In genomic region chr10:110586507-110586906, GRCm38 (mm10) we compare ENCODE assay signal across 24 mouse cellular contexts.
DNase-seq lines count a peak whose midpoint lies in the region; ATAC-seq and TF ChIP-seq lines count a peak whose summit lies in the region.
"Had no signal": no experiment of that assay in that cellular context is flagged by ENCODE, and none has a peak within 500 bp of the region (broad histone marks: within the 10 kb centered on the region; RNA-seq: fewer than 3 reads in every experiment).

No protein-coding gene starts in this region.

- no peak overlapping the region for H3K4me2 ChIP-seq in heart, embryonic 15.5 days
- H3K4me2 ChIP-seq in lung, embryonic 16.5 days (ENCODE audit: low read depth, low read length) = no peak overlapping the region
- H3K4me2 ChIP-seq in embryonic facial prominence, embryonic 14.5 days (ENCODE audit: low read depth, low read length) = no peak overlapping the region
- H3K4me2 ChIP-seq: embryonic facial prominence, embryonic 15.5 days; heart, embryonic 11.5 days; hindbrain, embryonic 13.5 days had no signal

- H3K9ac ChIP-seq in heart, embryonic 15.5 days = no peak overlapping the region
- H3K9ac ChIP-seq in lung, embryonic 16.5 days (ENCODE audit: low read length) = no peak overlapping the region
- H3K9ac ChIP-seq in embryonic facial prominence, embryonic 14.5 days (ENCODE audit: low read depth, low read length) = no peak overlapping the region
- H3K9ac ChIP-seq: embryonic facial prominence, embryonic 15.5 days; forebrain, postnatal 0 days; hindbrain, embryonic 13.5 days had no signal

- no peak for TF ChIP-seq CTCF in lung, adult 2 months (IDR thresholded peaks at IDR 0.05; ENCODE audit: insufficient read depth, low read length)

- intact Hi-C loops in heart, postnatal 25 days (cut with DNase I) = no loop called here

- H3K9me3 ChIP-seq in heart, embryonic 15.5 days (replicated peaks) = no peaks in the 10 kb centered on the region
- H3K9me3 ChIP-seq in lung, embryonic 16.5 days (ENCODE audit: control insufficient read depth, low read length) = no peaks in the 10 kb centered on the region
- H3K9me3 ChIP-seq in embryonic facial prominence, embryonic 14.5 days (ENCODE audit: control insufficient read depth, low read length) = 0 out of 2 replicates have a peak, but pooled peaks cover 4% of the 10 kb centered on the region
- H3K9me3 ChIP-seq: embryonic facial prominence, embryonic 15.5 days; hindbrain, embryonic 10.5 days had no signal

- no peak overlapping the region for H3K4me3 ChIP-seq in heart, embryonic 15.5 days
- H3K4me3 ChIP-seq in lung, embryonic 16.5 days (ENCODE audit: low read length) = no peak overlapping the region
- H3K4me3 ChIP-seq in lung, adult 2 months (replicated peaks; ENCODE audit: extremely low read depth, low read depth, low read length) = no peak overlapping the region
- no peak overlapping the region for H3K4me3 ChIP-seq in embryonic facial prominence, embryonic 14.5 days (ENCODE audit: low read depth, low read length)
- H3K4me3 ChIP-seq: embryonic facial prominence, embryonic 15.5 days; gastrocnemius, adult 2 months; hindbrain, embryonic 10.5 days; hindbrain, embryonic 13.5 days had no signal

- 53% methylated on average over 6 of the region's 6 CpGs for WGBS in heart, embryonic 15.5 days
- 32% methylated on average over 6 of the region's 6 CpGs for WGBS in lung, embryonic 16.5 days
- WGBS in lung, adult 2 months = 38% methylated on average over 6 of the region's 6 CpGs
- 62% methylated on average over 6 of the region's 6 CpGs for WGBS in embryonic facial prominence, embryonic 14.5 days

- H3K36me3 ChIP-seq in heart, embryonic 15.5 days = no peaks in the 10 kb centered on the region
- no peaks in the 10 kb centered on the region for H3K36me3 ChIP-seq in lung, embryonic 16.5 days (ENCODE audit: control insufficient read depth, insufficient read depth, low read length)
- H3K36me3 ChIP-seq in embryonic facial prominence, embryonic 14.5 days (ENCODE audit: control insufficient read depth, insufficient read depth, low read length) = no peaks in the 10 kb centered on the region
- H3K36me3 ChIP-seq: embryonic facial prominence, embryonic 15.5 days; hindbrain, embryonic 10.5 days; hindbrain, embryonic 13.5 days had no signal

- H3K27me3 ChIP-seq in heart, embryonic 15.5 days = no peaks in the 10 kb centered on the region
- no peaks in the 10 kb centered on the region for H3K27me3 ChIP-seq in lung, embryonic 16.5 days (ENCODE audit: control insufficient read depth, insufficient read depth, low read depth, low read length)
- no peaks in the 10 kb centered on the region for H3K27me3 ChIP-seq in embryonic facial prominence, embryonic 14.5 days (replicated peaks; ENCODE audit: control insufficient read depth, insufficient read depth, low read length)
- H3K27me3 ChIP-seq: embryonic facial prominence, embryonic 15.5 days; hindbrain, embryonic 13.5 days had no signal

- 0 out of 2 replicates have a peak, but pooled peaks cover 6% of the 10 kb centered on the region for H3K4me1 ChIP-seq in heart, embryonic 15.5 days (replicated peaks)
- H3K4me1 ChIP-seq in lung, embryonic 16.5 days (replicated peaks; ENCODE audit: control insufficient read depth, insufficient read depth, low read length) = peaks cover 11% of the 10 kb centered on the region
- no peaks in the 10 kb centered on the region for H3K4me1 ChIP-seq in lung, adult 2 months (ENCODE audit: control insufficient read depth, insufficient read depth, low read length)
- H3K4me1 ChIP-seq in embryonic facial prominence, embryonic 14.5 days (ENCODE audit: control insufficient read depth, insufficient read depth, low read length) = peaks cover 16% of the 10 kb centered on the region; the same call in 1 of the 2 replicates
- H3K4me1 ChIP-seq: hindbrain, embryonic 10.5 days had no signal

- H3K27ac ChIP-seq in heart, embryonic 15.5 days = 0 out of 2 replicates have a peak overlapping the region, but pooled peaks have one; percentile 9
- H3K27ac ChIP-seq in lung, embryonic 16.5 days (ENCODE audit: low read length) = peak overlapping the region; percentile 59; the same call in 1 of the 2 replicates
- peak overlapping the region; percentile 48; the same call in 1 of the 2 replicates for H3K27ac ChIP-seq in embryonic facial prominence, embryonic 14.5 days (replicated peaks; ENCODE audit: low read depth, low read length)
- H3K27ac ChIP-seq: embryonic facial prominence, embryonic 15.5 days; gastrocnemius, adult 2 months; hindbrain, embryonic 10.5 days; hindbrain, embryonic 13.5 days had no signal

- DNase-seq in heart, postnatal 25 days (ENCODE audit: low spot score) = no peak
- DNase-seq in lung, adult 2 months = no peak
- DNase-seq in embryonic facial prominence, embryonic 14.5 days (ENCODE audit: low spot score) = no peak
- DNase-seq in ovary, adult 18-20 months (ENCODE audit: low spot score) = no peak
- DNase-seq: adrenal gland, adult 2 months; adrenal gland, postnatal 14 days; cerebellum, adult 11 months; cerebellum, adult 2 months; cerebellum, adult 9-11 months; cerebellum, postnatal 25 days; forebrain, postnatal 0 days; gastrocnemius, adult 2 months; gastrocnemius, postnatal 14 days; heart, adult 11 months; heart, postnatal 14 days had no signal

- ATAC-seq in heart, embryonic 15.5 days (replicated peaks; ENCODE audit: insufficient number of reproducible peaks, insufficient read depth, low FRiP score, low read depth) = no peak
- ATAC-seq in lung, embryonic 16.5 days (ENCODE audit: low read depth) = peak; percentile 67
- ATAC-seq in embryonic facial prominence, embryonic 14.5 days (ENCODE audit: low read depth) = no peak
- ATAC-seq: CD4-positive, CD25-positive, alpha-beta regulatory T cell, adult 4 months; forebrain, embryonic 14.5 days; forebrain, postnatal 0 days; hindbrain, embryonic 16.5 days had no signal

- no peak for TF ChIP-seq POLR2A in lung, adult 2 months (IDR thresholded peaks at IDR 0.05; ENCODE audit: borderline replicate concordance, extremely low read depth, low read depth, low read length)

Comparison
In these comparisons a context has a peak if more than half of its experiments do, and no peak if none do; other contexts are left out.
1. H3K27ac ChIP-seq: peak in every context shown above with its lines; median percentile 59 in lung, embryonic 16.5 days; 48 in embryonic facial prominence, embryonic 14.5 days; 9 in heart, embryonic 15.5 days.